Mouse (Mus musculus) forebrain, embryonic 12.5 days (tissue): ENCODE data around the gene Ddx42. TPM values are rescaled to one million over a fixed set of nuclear protein-coding genes. Genes with fewer than 3 reads are reported as not detected.

Experiments used
- ATAC-seq: fragments of 200-750 bp; cut with Nextera tagmentation; 2 replicates; pipeline ENCODE4 v1.8.0; 2017; ENCODE audit warnings: moderate TSS enrichment; ENCODE audit not compliant: low FRiP score
- H3K27ac ChIP-seq: fragments of 300-500 bp; sonication (generic); 2 replicates; pipeline ENCODE4 v1.5.1; 2016; ENCODE audit warnings: mild to moderate bottlenecking
- H3K27me3 ChIP-seq: fragments of 300-500 bp; sonication (generic); 2 replicates; pipeline ENCODE4 v1.6.1; 2016; ENCODE audit warnings: mild to moderate bottlenecking
- H3K36me3 ChIP-seq: fragments of 300-500 bp; sonication (generic); replicated peaks from 2 replicates; pipeline ENCODE4 v1.6.1; 2016; ENCODE audit warnings: mild to moderate bottlenecking
- H3K4me1 ChIP-seq: fragments of 300-500 bp; sonication (generic); 2 replicates; pipeline ENCODE4 v1.6.1; 2016
- H3K4me2 ChIP-seq: fragments of 300-500 bp; sonication (generic); 2 replicates; pipeline ENCODE4 v1.6.1; 2016; ENCODE audit warnings: mild to moderate bottlenecking, moderate library complexity
- H3K4me3 ChIP-seq: fragments of 300-500 bp; sonication (generic); replicated peaks from 2 replicates; pipeline ENCODE4 v1.5.1; 2016; ENCODE audit warnings: mild to moderate bottlenecking
- H3K9ac ChIP-seq: fragments of 300-500 bp; sonication (generic); 2 replicates; pipeline ENCODE4 v1.6.1; 2016; ENCODE audit warnings: mild to moderate bottlenecking
- H3K9me3 ChIP-seq: fragments of 300-500 bp; sonication (generic); 2 replicates; pipeline ENCODE4 v1.6.1; 2016
- WGBS: fragments of 180-500 bp; shearing (Covaris S2); methylation state at CpG from one replicate; pipeline ENCODE4 v1.1.7; 2016; 5-methylcytosine and 5-hydroxymethylcytosine counted together
- polyA plus RNA-seq: library from polyadenylated mRNA; unstranded; fragments of >200 nt; fragmentation: Nextera tagmentation; extraction: Ambion mirVana; gene quantifications from 2 replicates; pipeline ENCODE4 v1.2.1, GENCODE M21; 2016

Ddx42 gene
- polyA plus RNA-seq, result 122 and 129 TPM in 2 replicates

DNA sequence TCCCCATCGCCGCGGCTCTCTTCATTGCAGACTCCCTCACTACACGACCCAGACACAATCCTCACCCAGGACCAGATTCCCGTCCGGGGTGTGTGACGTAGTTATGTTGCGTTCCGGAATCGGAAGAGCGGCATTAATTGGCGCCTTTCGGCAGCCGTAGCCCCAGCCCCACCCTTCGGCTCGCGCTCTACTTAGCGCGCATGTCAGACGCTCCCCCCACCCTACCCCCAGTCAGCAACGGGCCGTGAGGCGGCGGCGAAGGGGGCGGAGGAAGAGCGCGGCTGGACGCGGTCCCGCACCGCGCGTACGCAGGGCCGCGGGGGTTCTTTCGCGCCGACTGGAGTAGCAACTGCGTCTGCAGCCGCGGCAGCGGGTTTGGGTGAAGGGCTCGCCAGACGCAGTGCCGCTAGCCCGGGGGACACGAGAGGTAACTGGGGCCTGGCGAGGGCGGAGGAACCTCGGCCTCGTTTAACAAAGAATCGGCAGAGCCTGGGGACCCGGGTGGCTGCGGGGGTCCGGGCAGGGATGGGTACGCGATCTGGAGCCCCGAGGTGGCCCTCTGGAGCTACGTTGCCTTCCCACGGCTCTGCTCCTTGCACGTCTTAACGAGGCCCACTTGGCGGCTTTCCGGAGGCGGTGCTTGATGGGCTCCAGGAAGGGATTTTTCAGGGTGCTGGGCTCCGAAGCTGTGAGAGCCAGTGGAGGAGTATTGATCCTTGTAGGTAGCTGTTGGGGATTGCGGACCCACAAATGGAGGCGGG is at the start of gene Ddx42:
TSS of gene Ddx42 (plus strand) at position 197 of the 761 bp plus-strand sequence.
- H3K4me1 ChIP-seq, result peaks cover 26% of the 10 kb centered on the region
- under 1% methylated on average over 66 of the region's 70 CpGs for WGBS
- peak within 1 kb of the TSS; percentile 63 for H3K4me2 ChIP-seq
- H3K27me3 ChIP-seq, result no peaks in the 10 kb centered on the region
- H3K9me3 ChIP-seq, result no peaks in the 10 kb centered on the region
- peak; percentile 94 for ATAC-seq
- peak within 1 kb of the TSS; percentile 96 for H3K27ac ChIP-seq
- H3K4me3 ChIP-seq, result peak within 1 kb of the TSS; percentile 96
- H3K9ac ChIP-seq, result peak within 1 kb of the TSS; percentile 98
- H3K36me3 ChIP-seq, result peaks cover 14% of the 10 kb centered on the region

DNA sequence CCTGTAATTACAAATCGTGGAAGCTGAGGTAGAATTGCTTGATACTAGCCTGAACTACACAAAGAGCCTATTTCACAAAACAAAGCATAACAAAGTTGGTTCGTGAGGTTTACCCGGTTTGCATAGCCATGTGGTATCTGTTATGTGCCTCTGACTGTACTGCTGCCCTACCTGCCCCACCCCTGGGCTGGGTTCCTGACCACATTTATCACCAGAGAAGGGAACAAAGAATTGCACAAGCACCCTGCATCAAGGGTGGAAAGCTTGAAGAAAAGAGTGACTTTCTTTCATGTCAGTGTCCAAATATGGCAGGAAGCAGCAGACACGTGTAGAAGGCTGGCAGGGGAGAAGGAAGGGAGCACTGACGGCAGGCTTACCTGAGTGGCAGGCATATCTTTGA is 49.3 kb upstream of the Ddx42 start:
- H3K4me1 ChIP-seq, result no peaks in the 10 kb centered on the region
- H3K4me2 ChIP-seq, result no peak overlapping the region
- H3K36me3 ChIP-seq, result peaks cover 73% of the 10 kb centered on the region
- ATAC-seq, result no peak
- H3K27ac ChIP-seq, result no peak overlapping the region
- no peak overlapping the region for H3K4me3 ChIP-seq
- H3K27me3 ChIP-seq, result no peaks in the 10 kb centered on the region
- H3K9me3 ChIP-seq, result no peaks in the 10 kb centered on the region
- H3K9ac ChIP-seq, result no peak overlapping the region
- 90% methylated on average over 5 of the region's 5 CpGs for WGBS

DNA sequence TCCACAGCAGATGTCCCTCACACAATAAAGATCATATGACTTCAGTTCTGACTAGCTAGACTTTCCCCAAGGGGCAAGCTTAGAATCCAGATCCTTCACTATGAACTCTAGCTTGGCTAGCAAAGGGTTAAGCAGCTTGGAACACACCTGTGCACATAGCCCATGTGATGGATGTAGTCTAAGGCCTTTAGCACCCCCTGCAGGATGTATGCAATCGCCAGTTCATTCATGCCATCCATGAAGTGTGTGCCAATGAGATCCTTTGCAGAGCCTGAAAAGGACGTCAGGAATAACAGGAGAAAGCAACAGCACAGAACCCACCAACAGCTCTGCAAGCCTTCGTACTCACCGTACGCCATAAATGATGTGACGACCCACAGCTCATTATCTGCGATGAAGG is 45.9 kb upstream of the Ddx42 start:
- H3K4me2 ChIP-seq, result no peak overlapping the region
- no peak overlapping the region for H3K9ac ChIP-seq
- H3K4me1 ChIP-seq, result no peaks in the 10 kb centered on the region
- H3K36me3 ChIP-seq, result peaks cover 45% of the 10 kb centered on the region
- H3K27me3 ChIP-seq, result no peaks in the 10 kb centered on the region
- H3K9me3 ChIP-seq, result no peaks in the 10 kb centered on the region
- no peak overlapping the region for H3K4me3 ChIP-seq
- WGBS, result 75% methylated on average over 7 of the region's 7 CpGs
- no peak for ATAC-seq
- H3K27ac ChIP-seq, result no peak overlapping the region

DNA sequence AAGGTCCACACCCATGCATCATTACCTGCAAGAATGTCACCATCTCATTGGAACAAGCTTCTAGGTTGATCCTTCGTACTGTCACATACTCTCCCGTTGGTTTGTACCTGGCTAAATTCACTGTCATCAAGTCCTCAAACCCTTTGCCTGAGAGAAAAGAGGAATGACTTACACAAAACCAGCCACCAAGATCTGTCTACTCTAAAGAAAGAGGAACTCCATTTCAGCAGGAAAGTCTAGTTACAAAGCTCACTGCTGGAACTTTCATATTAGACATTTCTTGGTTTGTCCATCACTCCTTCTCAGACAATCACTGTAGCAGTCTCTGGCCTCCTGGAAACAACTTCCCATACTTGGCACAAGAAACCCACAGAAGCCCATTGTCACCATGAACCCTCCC is 43.5 kb upstream of the Ddx42 start:
- Histone ChIP-seq H3K9ac (no peak overlapping the region), H3K36me3 (peaks cover 23% of the 10 kb centered on the region), H3K4me2 (no peak overlapping the region), H3K27me3 (no peaks in the 10 kb centered on the region), H3K27ac (no peak overlapping the region), H3K4me3 (no peak overlapping the region), H3K9me3 (no peaks in the 10 kb centered on the region), H3K4me1 (no peaks in the 10 kb centered on the region)
- ATAC-seq, result no peak
- 93% methylated on average over 2 of the region's 2 CpGs for WGBS

DNA sequence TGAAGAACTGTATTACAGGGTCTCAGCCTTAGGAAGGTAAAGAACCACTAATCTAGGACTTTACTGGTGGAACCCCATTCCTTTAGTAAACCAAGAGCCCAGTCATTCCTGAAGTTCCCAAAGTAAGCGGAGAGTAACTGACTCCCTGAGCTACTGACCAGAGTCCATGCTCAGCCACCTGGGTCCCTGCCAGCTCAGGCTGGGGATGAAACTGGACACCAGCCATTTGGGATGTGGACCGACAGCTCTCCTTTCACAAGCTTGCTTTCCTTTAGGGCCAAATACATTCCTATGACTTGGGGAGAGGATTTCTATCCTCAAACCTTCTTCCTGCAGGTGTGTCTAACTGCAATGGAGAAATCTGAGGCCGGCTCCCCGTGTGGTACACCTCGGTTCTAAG is 42.4 kb upstream of the Ddx42 start:
- no peaks in the 10 kb centered on the region for H3K4me1 ChIP-seq
- H3K4me3 ChIP-seq, result no peak overlapping the region
- H3K27me3 ChIP-seq, result no peaks in the 10 kb centered on the region
- ATAC-seq, result no peak
- peaks cover 17% of the 10 kb centered on the region for H3K36me3 ChIP-seq
- H3K27ac ChIP-seq, result no peak overlapping the region
- H3K9me3 ChIP-seq, result no peaks in the 10 kb centered on the region
- WGBS, result 85% methylated on average over 5 of the region's 5 CpGs
- H3K9ac ChIP-seq, result no peak overlapping the region
- H3K4me2 ChIP-seq, result no peak overlapping the region

DNA sequence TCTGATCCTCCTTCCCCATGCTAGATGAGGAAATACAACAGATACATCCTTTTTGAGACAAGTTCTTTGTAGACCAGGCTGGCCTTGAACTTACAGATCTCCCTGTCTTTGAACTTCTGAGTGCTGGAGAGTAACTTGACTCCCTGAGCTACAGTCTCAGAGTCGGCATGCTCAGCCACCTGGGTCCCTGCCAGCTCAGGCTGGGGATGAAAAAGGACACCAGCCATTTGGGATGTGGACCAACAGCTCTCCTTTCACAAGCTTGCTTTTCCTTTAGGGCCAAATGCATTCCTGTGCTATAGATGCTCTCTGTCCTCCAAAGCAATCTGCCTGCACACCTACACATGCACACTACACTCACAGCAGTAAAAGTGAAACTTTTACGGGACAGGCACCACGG is 41.6 kb upstream of the Ddx42 start:
- no peak overlapping the region for H3K4me2 ChIP-seq
- no peaks in the 10 kb centered on the region for H3K9me3 ChIP-seq
- no peak overlapping the region for H3K9ac ChIP-seq
- H3K27me3 ChIP-seq, result no peaks in the 10 kb centered on the region
- no peaks in the 10 kb centered on the region for H3K4me1 ChIP-seq
- 79% methylated on average over 3 of the region's 3 CpGs for WGBS
- H3K4me3 ChIP-seq, result no peak overlapping the region
- no peak overlapping the region for H3K27ac ChIP-seq
- ATAC-seq, result no peak
- H3K36me3 ChIP-seq, result peaks cover 14% of the 10 kb centered on the region

DNA sequence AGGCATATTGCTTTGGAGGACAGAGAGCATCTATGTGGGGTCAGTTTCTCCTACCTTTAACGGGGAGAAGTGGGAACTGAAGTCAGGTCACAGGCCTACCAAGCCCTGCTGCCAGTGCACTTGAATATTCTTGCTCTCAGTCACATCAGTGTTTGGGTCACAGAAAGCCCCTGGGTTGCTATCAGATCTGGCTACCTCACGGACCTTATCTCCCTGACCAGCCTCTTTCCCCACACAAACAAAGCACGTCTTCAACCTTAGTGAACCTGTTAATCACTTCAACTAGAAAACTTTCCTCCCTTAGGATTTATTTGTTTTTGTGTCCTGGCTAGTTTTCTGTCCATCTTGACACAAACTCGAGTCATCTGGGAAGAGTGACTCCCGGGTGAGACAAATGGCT is 40.4 kb upstream of the Ddx42 start:
- Histone ChIP-seq H3K9me3 (no peaks in the 10 kb centered on the region), H3K27me3 (no peaks in the 10 kb centered on the region), H3K36me3 (peaks cover 5% of the 10 kb centered on the region; the same call in 1 of the 2 replicates), H3K27ac (no peak overlapping the region), H3K4me3 (no peak overlapping the region), H3K9ac (no peak overlapping the region), H3K4me2 (no peak overlapping the region), H3K4me1 (no peaks in the 10 kb centered on the region)
- ATAC-seq, result no peak
- 89% methylated on average over 5 of the region's 5 CpGs for WGBS

DNA sequence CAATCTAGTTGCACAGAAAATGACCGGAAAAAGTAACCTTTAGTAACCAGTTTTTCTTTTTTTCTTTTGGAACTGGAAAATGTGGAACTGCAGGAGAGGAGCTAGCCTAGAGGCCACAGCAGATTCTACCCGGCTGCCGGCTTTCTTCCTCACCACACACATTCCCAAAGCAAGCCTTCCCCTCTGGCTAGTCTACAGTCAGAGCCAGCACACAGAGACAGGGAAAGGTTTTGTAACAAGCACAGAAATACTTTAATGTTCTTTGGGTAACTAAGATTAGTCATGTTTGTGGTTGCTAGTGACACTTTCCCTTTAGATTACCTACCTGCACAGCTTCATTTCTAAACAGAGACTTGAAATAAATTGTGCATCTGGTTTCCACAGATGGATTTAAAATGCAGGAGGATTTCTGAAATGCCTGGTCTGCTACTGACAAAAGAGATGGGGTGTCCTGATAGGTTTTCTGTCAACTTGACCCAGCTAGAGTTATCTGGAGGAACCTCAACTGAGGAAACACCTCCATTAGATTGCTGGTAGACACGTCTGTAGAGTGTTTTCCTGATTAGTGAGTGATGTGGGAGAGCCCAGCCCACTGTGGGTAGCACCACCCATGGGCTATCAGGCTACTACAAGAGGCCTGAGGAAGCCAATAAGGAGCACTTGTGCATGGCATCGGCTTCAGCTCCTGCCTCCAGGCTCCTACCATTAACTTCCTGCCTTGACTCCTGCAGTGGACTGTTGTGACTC is 38.5 kb upstream of the Ddx42 start:
- WGBS, result 87% methylated on average over 5 of the region's 5 CpGs

DNA sequence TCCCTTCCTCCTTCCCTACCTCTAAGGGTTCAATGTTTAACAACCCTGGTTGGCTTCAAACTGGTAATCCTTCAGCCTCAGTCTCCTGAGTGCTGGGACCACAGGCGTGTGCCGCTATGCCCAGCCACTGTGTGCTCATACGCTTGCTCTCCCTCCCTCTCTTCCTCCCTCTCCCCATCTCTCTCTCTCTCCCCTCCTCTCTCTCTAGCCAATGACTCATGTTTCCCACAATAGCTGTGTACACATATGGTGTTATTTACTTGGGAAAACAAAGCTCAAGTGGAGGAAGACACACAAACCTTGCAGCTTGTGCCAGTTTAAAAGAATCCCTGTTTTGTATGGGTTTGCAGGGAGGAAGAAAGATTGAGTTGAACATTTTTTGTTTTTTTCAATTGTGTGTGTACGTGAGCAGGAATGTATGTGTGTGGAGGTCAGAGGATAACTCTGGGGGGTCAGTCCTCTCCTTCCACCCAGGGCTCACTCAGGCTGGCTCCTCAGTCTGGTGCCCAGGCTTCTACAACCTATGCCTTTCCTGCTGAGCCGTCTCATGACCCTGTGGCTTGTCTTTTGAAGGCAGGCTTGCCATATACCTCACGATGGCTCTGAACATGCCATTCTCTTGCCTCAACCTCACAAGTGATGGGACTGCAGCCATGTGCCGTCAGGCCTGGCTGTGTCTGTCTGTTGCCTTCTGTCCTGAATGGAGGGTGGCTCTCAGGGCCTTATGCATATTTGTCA is 36.8 kb upstream of the Ddx42 start:
- H3K4me2 ChIP-seq, result no peak overlapping the region
- H3K4me1 ChIP-seq, result no peaks in the 10 kb centered on the region
- H3K27me3 ChIP-seq, result no peaks in the 10 kb centered on the region
- no peak for ATAC-seq
- peaks cover 4% of the 10 kb centered on the region for H3K36me3 ChIP-seq
- no peak overlapping the region for H3K27ac ChIP-seq
- H3K9me3 ChIP-seq, result no peaks in the 10 kb centered on the region
- H3K4me3 ChIP-seq, result no peak overlapping the region
- H3K9ac ChIP-seq, result no peak overlapping the region
- 74% methylated on average over 7 of the region's 7 CpGs for WGBS

More for the DNA sequence above, 38.5 kb upstream of the Ddx42 start:
- Histone ChIP-seq H3K36me3 (no peaks in the 10 kb centered on the region; the same call in 1 of the 2 replicates), H3K9ac (no peak overlapping the region), H3K4me2 (no peak overlapping the region), H3K27me3 (no peaks in the 10 kb centered on the region), H3K4me3 (no peak overlapping the region), H3K4me1 (no peaks in the 10 kb centered on the region), H3K9me3 (no peaks in the 10 kb centered on the region), H3K27ac (no peak overlapping the region)
- ATAC-seq, result no peak

DNA sequence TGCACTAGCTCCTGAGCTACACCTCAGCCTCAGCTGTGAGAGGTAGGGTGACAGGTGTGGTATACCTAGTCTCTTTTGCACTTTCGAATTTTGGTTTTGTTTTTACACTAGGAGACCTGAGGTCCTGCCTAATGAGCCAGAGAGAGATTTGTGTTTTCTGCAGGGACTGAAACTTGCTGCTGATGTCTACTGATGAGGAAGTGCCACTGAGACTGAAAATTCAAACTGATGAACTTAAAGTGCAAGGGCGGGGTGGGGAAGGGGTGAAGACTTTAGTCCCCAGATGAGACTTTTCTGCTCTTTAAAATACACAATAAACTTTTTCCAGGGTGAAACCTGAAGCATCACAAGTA is 36.3 kb upstream of the Ddx42 start:
- Histone ChIP-seq H3K36me3 (peaks cover 4% of the 10 kb centered on the region), H3K4me2 (no peak overlapping the region), H3K4me1 (no peaks in the 10 kb centered on the region), H3K4me3 (no peak overlapping the region), H3K9me3 (no peaks in the 10 kb centered on the region), H3K27me3 (no peaks in the 10 kb centered on the region), H3K9ac (no peak overlapping the region), H3K27ac (no peak overlapping the region)
- WGBS, result 88% methylated on average over 2 of the region's 2 CpGs
- ATAC-seq, result no peak

DNA sequence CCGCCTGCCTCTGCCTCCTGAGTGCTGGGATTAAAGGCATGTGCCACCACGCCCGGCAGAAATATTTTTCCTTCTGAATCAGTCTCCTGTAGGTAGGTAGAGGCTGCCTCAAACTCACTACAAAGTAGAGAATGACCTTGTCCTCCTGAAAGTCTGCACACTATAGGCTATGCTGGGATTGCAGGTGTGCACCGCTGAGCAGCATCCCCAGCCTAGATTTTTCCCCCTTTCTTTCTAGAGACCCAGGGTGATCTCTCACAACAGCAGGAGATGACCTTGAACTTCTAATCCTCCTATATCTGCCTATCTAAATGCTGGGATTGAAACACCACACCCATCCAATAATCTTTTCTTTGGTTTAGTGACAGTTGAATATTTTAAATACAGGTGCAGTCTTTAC is 29.4 kb upstream of the Ddx42 start:
- no peak overlapping the region for H3K27ac ChIP-seq
- no peak overlapping the region for H3K4me2 ChIP-seq
- WGBS, result 95% methylated on average over 4 of the region's 4 CpGs
- H3K4me3 ChIP-seq, result no peak overlapping the region
- ATAC-seq, result no peak
- H3K27me3 ChIP-seq, result no peaks in the 10 kb centered on the region
- peaks cover 7% of the 10 kb centered on the region for H3K36me3 ChIP-seq
- peaks cover 2% of the 10 kb centered on the region for H3K4me1 ChIP-seq
- H3K9me3 ChIP-seq, result no peaks in the 10 kb centered on the region
- no peak overlapping the region for H3K9ac ChIP-seq

DNA sequence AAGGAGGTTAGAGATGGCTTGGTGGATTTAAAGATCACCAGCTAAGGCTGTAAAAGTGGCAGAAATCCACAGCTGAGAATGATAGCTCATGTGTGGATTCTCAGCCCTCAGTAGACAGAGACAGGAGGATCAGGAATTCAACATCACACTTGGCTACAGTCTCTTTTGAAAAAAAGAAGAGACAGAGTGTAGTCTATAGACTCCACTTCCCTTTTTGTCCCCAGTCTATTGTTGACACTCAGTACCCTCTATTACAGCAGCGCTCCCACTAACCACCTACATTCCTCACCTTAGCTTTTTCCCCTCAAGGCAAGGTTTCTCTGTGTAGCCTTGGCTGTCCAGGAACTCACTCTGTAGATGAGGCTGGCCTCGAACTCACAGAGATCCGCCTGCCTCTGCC is 25.0 kb upstream of the Ddx42 start:
- Histone ChIP-seq H3K9me3 (no peaks in the 10 kb centered on the region), H3K9ac (no peak overlapping the region), H3K36me3 (peaks cover 4% of the 10 kb centered on the region), H3K27me3 (no peaks in the 10 kb centered on the region), H3K4me2 (no peak overlapping the region), H3K4me3 (no peak overlapping the region), H3K27ac (no peak overlapping the region), H3K4me1 (peaks cover 11% of the 10 kb centered on the region)
- WGBS, result 95% methylated on average over 3 of the region's 3 CpGs
- ATAC-seq, result no peak
